Mouse (Mus musculus) urinary bladder, adult 2 months (tissue): ENCODE results near the gene Tspan15. TPM values are rescaled to one million over a fixed set of nuclear protein-coding genes. Genes with fewer than 3 reads are reported as not detected.

Experiments used
- polyA plus RNA-seq: library from polyadenylated mRNA; depleted of rRNA; stranded (reverse); fragments of >200 nt; gene quantifications from 2 replicates; pipeline ENCODE4 v1.2.3, GENCODE M21; 2012; rRNA removed

Tspan15 gene
- polyA plus RNA-seq, 1 experiment = 37.2 TPM

Other genes starting within 250 kb of the Tspan15 start
- gene Neurog3, start 98.2 kb downstream of the Tspan15 start, polyA plus RNA-seq = not detected in 2 replicates
- 14.7 and 17.9 TPM in 2 replicates for gene Fam241b, start 87.3 kb downstream of the Tspan15 start, polyA plus RNA-seq
- 4.2 and 10.7 TPM in 2 replicates for gene Tacr2, start 21.2 kb upstream of the Tspan15 start, polyA plus RNA-seq
- 53.9 and 83.8 TPM in 2 replicates for gene Hk1, start 148.7 kb upstream of the Tspan15 start, polyA plus RNA-seq
- 0.14 and 0.15 TPM in 2 replicates for gene Hkdc1, start 191.2 kb upstream of the Tspan15 start, polyA plus RNA-seq
- 0.06 and 0.08 TPM in 2 replicates for gene 4930507D05Rik, start 218.2 kb upstream of the Tspan15 start, polyA plus RNA-seq
- gene Supv3l1, start 218.5 kb upstream of the Tspan15 start, polyA plus RNA-seq = 20.0 and 21.3 TPM in 2 replicates